Mouse (Mus musculus) layer of hippocampus, adult 9-11 months (tissue): ENCODE data around the gene Map6d1.

ENCODE experiments used
- DNase-seq: peaks from one replicate; pipeline ENCODE4 v3.0.0; 2022

Gene Map6d1

DNA sequence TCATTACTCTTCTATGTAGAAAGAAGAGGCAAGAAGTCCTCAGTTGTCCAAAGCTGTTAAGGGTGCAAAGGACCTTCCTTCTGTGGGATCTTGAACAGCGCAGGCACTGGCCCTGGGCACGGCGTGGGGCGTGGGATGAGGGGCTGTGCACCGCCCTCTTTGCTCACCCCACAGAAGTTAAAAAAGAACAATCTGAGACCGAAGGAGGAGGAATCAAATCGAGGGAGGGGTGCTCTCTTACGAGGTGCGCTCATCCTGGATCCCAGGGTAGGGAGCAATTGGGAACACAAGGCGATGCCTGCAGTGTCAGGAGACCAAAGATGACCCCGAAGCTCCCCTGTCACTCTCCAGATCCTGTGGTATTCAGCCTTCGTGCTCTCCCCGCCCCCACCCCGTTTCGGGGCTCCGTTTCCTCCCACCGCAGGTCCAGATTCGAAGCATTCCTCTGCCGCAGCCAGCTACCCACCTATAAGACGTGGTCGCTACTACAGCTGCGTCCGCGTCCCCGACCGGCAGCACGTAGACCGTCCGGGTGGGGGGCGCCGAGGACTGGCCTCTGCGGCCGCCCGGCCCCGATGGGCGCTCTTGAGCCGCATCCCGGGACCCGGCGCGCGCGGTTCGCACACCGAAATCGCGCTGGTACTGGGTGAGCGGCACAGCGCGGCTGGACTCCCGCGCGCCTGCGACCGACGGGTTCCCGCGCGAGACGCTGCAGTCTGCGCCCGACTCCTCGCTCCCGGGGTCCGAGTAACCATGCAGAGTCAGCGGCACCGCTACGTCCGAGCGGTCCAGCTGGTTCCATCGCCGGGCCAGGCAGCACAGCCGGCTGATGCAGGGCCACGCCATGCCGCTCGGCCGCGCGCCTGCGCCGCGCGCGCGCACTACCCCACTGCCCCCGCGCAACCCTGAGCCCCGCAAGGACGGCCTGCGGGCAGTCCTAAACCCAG, at the start of gene Map6d1:
Gene Map6d1, minus strand, starts transcription at position 891 of the 947 bp plus-strand sequence.
- DNase-seq = peak; percentile 58

DNA sequence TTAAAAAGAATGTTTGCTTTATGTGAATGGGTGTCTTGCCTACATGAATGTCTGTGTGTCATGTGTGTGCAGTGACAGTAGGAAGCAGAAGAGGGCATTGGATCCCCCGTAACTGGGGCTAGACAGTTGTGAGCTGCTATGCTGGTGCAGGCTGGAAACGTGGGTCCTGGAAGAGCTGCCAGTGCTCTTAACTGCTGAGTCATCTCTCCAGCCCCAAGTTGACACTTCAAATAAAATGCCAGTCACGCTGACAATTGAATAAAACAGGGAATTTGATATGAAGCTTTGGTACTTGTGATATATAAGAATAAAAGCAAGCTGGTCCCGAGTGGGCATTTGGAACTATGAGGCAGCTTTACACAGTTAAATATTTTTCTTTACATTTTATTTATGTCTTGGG, 39.1 kb upstream of the Map6d1 start:
- peak; percentile 16 for DNase-seq

DNA sequence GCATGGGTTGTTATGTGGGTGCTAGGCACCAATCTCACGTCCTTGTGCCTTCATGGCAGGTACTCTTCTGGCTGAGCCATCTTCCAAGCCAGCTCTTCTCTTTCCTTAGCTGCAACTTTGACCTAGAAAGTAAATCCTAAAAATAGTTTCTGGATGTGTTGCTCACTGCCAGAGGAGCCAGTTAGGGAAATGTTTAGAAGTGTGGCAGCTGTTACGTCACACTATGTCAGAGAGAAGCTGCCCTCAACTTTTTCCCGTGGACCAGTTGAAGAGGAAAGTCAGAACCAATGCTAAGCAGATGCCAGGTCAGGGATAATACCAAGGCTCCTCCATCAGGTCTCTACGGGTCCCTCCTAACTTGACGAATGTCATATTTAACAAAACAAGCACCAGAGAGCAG, 38.2 kb upstream of the Map6d1 start:
- no peak for DNase-seq

DNA sequence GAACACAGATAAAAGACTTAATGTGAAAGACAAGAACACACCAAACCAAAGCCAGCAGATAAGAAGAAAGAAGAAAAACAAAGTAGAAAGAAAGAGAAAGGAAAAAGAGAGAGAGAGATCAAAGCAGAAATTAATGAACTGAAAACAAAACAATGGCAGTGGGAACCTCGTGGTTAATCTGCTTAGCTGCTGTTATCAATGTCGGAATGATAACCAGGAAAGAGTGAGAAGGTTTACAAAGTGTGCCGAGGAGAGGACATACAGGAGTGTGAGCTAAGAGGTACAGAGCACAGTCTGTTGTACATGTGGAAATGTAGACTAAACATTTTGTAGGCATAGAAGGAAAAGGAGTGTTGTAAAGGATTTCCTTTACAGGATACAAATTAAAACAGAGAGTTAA, 31.8 kb upstream of the Map6d1 start:
- DNase-seq = no peak

DNA sequence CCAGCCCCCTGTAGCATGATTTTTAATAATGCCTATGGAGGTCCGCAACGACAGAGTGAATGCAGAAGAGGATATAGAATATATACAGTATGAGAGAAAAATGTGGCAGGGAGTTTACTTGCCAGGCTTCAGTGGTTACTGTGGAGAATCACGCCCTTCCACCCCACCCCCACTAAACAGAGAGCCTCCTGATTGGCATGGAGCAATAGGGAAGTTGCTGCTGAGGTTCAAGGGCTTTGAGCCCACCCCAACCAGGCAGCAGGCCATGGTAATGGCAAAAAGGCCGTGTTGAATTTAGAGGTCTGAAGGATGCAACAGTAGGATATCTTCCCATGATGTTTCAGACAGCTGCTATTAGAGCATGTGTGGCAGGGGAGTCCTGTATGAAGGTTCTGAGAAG, 30.2 kb upstream of the Map6d1 start:
- no peak for DNase-seq

DNA sequence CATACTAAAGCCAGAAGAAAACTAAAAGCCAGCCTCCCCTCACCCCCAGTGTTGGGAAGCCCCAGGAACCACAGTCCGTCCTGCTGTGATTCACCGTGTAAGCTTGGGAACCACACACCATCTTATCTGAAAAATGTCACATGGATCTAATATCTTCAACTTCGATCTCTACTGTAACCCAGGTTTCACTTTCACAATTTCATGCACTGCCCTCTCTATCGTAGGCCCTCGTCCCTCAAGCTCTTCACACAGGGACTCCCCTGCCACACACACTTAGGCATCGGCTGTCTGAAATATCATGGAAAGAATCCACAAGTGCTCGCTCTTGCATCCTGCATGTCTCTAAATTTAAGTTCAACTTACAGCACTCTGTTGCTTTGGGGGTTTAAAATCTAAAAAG, 23.9 kb upstream of the Map6d1 start:
- no peak for DNase-seq

DNA sequence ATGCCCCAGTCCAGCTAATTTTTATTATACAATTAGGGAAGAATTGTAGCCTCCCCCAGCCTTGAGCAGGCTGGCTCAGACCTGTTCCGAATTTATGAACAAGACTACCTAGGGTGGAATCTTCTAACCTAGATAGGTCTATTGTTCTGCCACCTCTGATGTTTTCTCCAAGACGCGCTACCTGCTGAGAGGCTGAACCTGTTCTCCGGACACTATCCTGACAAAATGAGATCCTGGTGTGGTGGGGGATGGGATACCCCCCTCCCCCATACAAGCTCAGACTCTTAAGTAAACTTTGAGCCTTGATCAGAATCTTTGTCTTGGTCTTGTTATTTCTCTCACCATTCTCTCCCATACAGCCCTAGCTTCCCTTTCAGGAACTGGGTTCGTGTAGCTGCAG, 16.8 kb upstream of the Map6d1 start:
- DNase-seq = no peak

DNA sequence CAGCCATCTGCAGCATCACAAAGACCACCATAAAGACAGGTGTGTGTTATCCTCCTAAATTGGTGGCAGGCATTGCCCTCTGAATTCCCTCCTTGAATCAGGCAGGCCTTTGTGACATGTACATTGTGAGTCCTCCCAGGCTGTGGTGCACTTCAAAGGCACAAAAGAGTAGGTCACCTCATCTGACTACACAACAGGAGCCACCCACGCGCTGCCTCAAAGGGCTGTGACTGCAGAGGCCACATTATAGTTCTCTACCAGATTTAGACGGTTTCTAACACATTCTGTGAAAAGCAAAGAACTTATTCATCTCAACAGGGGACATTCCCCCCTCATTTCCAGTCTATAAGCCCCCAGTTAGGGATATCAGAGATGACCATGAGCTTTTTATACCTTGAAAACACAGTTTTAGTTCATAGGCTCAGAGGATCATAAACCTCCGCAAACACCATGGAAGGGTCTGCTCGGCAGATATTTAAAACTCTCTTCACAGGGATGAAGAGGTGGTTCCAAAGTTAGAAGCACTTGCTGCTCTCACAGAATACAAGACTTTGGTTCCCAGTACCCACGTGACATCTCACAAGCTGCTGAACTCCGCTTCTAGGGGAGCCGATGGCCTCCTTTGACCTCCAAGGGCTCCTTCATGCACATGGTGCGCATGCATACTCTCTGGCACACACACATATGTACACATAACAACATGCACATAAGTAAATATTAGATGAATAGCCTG, 7.5 kb upstream of the Map6d1 start:
- DNase-seq = no peak

DNA sequence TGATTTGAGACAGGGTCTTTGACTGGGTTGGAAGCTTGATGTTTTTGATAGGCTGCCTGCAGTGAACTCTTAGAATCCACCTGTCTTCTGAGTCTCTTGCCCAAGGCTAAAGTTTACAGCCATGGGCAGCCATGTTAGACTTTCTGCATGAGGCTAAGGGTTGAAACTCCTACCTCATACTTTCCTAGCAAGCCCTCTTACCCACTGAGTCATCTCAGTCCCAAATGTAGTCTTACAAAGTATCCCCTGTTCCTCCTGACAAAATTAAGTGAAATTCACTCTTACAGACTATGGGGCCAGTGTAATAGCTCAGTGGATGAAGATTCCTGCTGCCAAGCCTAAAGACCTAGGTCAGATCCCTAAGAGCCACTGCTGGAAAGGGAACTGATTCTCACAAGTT, 5.9 kb upstream of the Map6d1 start:
- no peak for DNase-seq

DNA sequence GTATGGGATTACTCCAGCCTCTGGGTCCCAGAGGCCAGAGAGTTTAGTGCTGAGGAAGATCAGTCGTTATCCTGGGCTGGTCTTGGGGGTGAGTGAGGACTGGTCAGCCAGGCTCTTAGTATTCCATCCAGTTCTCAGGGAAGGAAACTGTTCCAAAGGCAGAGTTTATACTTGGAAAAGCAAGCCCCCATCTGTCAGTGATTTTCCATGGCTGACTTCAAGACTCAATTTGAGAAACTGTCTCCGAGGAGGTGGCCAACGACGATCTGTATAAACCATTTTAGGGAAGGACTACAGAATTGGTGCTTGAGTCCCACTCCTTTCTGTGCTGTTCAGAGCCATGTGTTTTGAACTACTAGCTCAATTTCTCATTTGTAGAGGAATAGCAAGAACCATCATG, 2.5 kb downstream of the Map6d1 start:
- no peak for DNase-seq

DNA sequence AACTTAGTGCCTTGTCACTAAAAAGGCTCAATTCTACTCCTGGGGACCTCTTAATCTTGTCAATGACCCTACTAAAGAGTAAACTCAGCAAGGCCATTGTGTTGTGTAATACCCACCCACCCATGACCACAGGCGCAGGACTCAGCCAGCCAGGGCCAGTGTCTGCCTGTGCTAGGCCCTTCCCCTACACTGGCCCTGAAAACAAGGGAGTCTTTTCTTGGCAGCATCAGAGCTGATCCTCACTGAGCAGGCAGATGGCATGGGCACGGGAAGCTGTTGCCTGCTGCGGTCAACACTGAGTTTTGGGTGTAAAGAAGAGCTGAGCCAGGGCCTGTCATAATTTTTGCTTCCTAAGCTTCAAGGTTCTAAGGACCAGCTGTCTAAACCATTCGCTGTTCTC, 3.7 kb downstream of the Map6d1 start:
- peak; percentile 81 for DNase-seq

DNA sequence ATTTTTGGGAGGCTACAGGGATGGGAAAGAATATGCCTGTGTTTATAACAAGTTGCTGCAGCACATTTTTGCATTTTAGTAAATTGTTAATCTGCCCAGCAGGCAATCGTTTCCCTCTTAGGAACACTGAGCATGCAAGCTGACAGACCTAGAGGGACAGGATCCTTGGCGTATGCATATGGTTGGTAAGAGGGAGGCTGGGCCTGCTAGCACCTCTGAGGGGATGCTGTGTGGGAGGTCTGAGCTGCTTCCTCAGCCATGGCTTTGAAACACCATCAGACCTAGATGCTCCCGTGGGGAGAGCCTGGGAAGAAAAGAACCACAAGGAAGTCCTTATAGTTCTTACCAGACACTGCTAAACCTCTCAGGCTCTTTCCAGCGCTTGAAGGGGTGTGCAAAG, 6.8 kb downstream of the Map6d1 start:
- peak; percentile 52 for DNase-seq

DNA sequence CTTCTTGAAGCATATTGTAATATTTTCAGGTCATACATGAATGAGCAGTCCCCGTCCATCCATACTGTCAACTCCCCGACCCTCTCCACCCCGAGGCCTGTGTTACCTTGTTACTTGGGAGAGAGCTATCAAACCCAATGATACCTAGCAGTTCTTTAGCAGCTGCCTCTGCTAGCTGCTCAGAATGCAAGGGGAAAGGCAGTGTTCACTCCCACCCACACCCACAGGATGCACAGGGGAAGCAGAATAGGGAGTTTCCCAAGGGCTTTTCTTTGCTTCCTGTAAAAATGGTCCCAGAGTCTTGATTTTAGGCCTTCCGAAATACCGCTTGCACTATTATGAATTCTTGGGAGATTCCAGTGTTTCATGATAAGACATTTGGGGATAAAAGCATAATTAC, 13.0 kb downstream of the Map6d1 start:
- DNase-seq = no peak

DNA sequence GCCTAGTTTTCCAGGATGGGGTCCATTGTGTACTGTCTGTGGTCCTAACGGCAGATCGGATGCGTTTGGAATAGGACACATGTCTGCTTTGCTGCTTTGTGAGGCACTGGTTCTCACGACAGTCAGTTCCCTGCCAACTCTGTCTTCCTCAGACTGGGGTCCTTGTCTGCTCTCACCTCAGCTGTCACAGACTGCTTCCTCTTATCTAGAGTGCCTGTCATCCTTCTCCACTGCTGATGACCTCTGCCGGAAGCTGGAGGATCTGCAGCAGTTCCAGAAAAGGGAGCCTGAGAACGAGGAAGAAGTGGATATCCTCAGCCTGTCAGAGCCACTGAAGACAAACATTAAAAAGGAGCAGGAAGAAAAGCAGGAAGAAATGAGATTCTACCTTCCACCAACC, 13.7 kb downstream of the Map6d1 start:
- no peak for DNase-seq

DNA sequence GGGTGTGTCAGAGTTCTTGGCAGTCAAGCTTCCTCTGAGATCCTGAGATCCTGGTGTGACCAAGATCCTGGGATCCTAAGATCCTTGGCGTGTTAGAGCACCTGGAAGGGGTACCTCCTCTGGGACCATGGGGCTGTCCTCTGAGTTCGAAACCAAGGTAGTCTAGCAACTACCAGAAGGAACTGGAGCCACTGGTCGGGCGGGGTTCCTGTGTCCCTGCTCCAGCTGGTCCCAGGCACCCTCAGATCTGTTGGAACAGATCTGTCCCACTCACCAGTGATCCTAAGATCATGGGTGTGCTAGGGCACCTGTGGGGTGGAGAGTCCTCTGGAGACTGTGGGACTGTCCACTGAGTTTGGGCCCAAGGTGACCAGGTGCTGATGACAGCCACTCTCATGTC, 14.5 kb downstream of the Map6d1 start:
- DNase-seq = no peak

DNA sequence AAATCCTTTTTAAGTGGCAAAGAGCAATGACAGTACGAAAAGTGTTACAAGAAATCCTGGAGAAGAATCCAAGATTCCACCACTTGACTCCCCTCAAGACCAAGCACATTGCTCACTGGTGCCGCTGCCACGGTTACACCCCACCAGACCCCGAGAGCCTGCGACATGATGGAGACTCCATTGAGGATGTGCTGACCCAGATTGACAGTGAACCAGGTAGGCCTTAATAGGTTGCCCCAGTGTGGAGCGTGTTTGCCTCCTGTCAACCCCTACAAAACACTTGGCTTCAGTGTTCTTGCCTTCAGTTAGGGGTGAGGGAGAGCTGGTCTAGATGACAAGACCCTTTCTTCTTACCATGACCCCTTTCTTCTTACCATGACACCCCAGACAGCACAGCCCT, 18.4 kb downstream of the Map6d1 start:
- DNase-seq = no peak

DNA sequence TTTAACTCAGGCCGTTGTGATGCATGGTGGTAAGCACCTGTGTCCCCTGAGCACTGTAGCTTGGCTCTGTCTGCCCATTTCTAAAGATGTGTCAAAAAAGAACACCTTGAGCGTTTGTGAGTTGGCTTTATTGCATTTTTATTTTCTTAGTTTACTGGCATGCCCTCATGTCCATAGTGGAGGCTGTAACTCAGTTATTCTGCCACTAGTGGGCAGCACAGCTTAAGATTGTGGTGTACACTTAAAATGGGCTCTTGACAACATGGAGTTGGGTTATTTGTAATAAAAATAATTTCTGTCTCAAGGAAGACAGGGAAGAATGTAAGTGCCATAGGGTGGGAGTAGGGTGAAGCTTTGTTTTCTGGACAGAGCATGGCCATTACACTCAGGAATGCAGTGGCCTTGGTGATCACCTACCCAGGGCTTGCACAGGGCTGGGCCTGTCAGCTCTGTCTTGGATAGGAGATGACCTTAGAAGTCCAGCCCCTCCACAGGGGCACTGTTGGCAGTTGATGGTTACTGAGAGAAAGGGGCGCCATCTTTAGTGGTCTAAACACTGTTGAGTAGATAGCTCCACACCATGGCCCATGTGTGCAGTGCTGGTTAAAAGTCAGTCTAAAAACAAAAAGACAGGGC, 27.4 kb downstream of the Map6d1 start:
- peak; percentile 38 for DNase-seq

DNA sequence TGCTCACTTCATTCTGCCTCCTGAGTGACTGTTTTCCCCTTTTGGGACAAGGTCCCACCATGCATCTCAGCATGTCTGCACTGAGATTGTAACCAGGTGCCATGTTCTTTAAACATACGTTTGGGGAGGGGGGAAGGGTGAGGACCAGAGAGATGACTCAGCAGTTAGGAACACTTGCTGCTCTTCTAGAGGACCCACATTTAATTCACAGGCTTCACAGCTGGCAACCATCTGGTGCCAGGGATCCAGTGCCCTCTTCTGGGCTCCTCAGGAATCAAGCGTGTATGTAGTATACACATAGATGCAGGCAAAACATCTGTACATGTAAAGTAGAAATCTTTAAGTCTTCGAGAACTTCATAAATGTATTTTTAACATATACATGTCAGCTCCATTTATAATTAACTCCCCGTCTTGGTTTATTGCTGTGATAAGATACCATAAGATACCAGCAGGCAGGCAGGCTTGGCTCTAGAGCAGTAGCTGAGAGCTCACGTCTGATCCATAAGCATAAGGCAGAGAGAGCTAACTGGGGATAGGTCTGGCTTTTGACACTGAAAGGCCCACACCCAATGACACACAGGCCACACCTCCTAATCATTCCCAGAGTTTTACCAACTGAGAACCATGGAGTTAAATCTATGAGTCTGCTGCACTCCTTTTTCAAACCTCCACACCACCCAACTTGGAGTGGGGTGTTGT, 41.5 kb downstream of the Map6d1 start:
- DNase-seq = peak; percentile 10

DNA sequence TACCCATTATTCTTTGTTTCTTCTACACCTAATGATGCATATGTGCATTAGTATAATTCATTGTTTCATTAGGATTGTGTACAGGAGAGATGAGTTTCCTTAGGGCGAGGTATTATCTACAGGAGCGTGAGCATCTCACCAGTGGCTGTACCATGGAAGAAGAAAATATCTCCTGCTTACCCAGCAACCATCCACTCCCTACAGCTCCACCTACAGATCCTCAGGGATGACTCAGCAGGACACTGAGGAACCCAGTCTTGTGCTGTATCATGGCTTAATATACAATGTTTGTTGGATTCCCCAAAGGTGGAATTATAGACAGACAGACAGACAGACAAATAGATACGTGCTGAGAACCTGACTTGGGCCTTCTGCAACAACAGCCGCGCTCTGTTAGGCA, 44.2 kb downstream of the Map6d1 start:
- DNase-seq = no peak

DNA sequence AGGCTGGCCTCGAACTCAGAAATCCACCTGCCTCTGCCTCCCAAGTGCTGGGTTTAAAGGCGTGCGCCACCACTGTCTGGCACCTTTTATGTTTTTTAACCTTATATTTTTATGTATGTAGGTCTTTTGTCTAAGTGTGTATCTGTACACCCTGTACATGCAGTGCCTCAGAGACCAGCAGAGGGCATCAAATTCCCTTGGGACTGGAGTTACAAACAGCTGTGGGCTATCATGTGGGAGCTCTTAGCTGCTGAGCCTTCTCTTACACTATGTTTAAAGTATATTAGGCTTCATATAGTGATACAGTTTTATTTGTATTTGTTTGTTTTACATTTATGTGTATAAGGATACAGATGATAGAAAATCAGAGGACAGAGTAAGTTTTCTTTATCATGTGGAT, 45.6 kb downstream of the Map6d1 start:
- DNase-seq = no peak

DNA sequence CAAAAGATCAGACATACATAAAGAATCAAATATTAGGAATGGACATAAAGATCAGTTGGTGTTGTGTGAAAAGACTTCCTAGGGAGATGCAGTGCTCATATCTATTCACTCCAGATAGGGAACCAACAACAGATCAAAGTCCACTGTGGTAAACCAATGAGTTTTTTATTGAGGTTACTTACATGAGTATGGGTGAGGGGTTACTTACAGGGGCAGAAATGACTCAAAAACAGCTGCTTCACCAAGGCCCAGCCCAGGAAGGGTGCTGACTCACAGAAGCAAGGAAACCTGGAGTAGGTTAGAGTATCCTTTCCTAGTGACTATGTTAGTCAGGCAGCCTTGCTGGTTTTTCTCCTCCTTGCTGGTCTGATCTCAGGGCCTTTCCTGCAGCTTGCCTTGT, 49.1 kb downstream of the Map6d1 start:
- no peak for DNase-seq

DNA sequence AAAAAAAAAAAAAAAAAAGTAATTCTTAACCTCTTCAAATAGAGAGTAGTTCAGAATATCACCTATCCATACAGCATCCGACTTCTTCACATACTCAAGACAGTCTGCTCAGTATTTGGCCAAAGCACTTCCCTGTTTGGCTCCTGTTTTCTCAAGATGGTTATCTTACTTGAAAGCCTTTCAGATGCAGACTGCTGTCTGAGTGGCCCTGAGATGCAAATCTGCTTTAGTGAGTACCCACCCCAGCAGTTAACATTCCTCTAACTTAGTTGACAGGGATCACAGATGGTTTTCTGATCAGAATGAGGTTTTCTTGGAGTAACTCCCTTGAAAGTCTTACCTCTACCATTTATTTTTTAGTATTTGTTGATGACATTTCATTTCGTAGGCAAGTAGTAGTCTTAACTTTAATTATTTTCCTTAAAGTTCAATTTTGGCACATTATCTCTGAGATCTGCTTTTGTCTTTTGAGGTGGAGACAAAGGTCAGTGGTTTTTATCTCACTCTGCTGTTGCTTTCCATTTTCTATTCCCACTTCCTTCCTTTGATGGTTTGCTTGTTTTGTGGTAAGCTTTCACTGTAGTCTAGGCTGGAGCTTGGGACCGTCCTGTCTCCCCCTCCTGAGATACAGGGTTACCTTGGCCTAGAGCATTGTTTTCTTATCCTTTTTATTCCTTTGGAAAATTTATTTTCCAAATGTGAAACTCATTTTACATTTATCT, 49.8 kb downstream of the Map6d1 start:
- no peak for DNase-seq

DNA sequence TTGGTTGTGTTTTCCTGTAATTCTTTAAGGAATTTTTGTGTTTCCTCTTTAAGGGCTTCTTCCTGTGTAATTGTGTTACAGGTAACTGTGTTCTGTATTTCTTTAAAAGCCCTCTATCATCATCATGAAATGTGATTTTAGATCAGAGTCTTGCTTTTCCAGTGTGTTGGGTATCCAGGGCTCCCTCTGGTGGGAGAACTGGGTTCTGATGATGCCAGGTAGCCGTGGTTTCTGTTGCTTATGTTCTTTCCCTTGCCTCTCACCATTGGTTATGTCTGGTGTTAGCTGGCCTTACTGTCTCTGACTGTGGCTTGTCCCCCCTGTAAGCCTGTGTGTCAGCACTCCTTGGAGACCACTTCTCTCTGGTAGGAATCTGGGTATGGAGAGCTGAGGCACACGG, 55.8 kb downstream of the Map6d1 start:
- DNase-seq = no peak
